Mouse (Mus musculus): Measurements from ENCODE around the gene Omp. TPM values are rescaled to one million over a fixed set of nuclear protein-coding genes. Genes with fewer than 3 reads are reported as not detected.

The Omp gene
- polyA plus RNA-seq, 1 experiment: not detected

- Histone ChIP-seq H3K4me3 (ENCODE audit: insufficient read depth, low read depth, low read length) (no peak overlapping the region), H3K4me1 (ENCODE audit: control insufficient read depth, insufficient read depth, low read length) (peaks cover 4% of the 10 kb centered on the region; the same call in 1 of the 2 replicates), H3K27ac (ENCODE audit: insufficient read depth, low read depth, low read length) (no peak overlapping the region)
- 65% methylated on average over 2 of the region's 2 CpGs for WGBS
- no peak for TF ChIP-seq POLR2A (IDR thresholded peaks at IDR 0.05; ENCODE audit: insufficient read depth, low read depth, low read length)
- no peak for TF ChIP-seq CTCF (IDR thresholded peaks at IDR 0.05; ENCODE audit: insufficient read depth, low read depth, low read length)
Measured at GRCm38 (mm10) chr7:98137995-98138394, 7.3 kb downstream of the Omp start.

GRCm38 (mm10) chr7:98137583-98137982, 7.7 kb downstream of the Omp start:
- H3K27ac ChIP-seq (ENCODE audit: insufficient read depth, low read depth, low read length): no peak overlapping the region
- no peak overlapping the region for H3K4me3 ChIP-seq (ENCODE audit: insufficient read depth, low read depth, low read length)
- WGBS: 38% methylated on average over 3 of the region's 3 CpGs
- no peak for TF ChIP-seq POLR2A (IDR thresholded peaks at IDR 0.05; ENCODE audit: insufficient read depth, low read depth, low read length)
- no peak for TF ChIP-seq CTCF (IDR thresholded peaks at IDR 0.05; ENCODE audit: insufficient read depth, low read depth, low read length)
- peaks cover 4% of the 10 kb centered on the region; the same call in 1 of the 2 replicates for H3K4me1 ChIP-seq (ENCODE audit: control insufficient read depth, insufficient read depth, low read length)

- Histone ChIP-seq H3K4me3 (ENCODE audit: insufficient read depth, low read depth, low read length) (no peak overlapping the region), H3K27ac (ENCODE audit: insufficient read depth, low read depth, low read length) (no peak overlapping the region), H3K4me1 (ENCODE audit: control insufficient read depth, insufficient read depth, low read length) (no peaks in the 10 kb centered on the region)
- no peak for TF ChIP-seq POLR2A (IDR thresholded peaks at IDR 0.05; ENCODE audit: insufficient read depth, low read depth, low read length)
- TF ChIP-seq CTCF (IDR thresholded peaks at IDR 0.05; ENCODE audit: insufficient read depth, low read depth, low read length): no peak
- 93% methylated on average over 8 of the region's 8 CpGs for WGBS
Measured at GRCm38 (mm10) chr7:98131751-98132150, 13.6 kb downstream of the Omp start.

GRCm38 (mm10) chr7:98125473-98125872, 19.8 kb downstream of the Omp start:
- 45% methylated on average over 5 of the region's 5 CpGs for WGBS
- H3K4me1 ChIP-seq (ENCODE audit: control insufficient read depth, insufficient read depth, low read length): peaks cover 1% of the 10 kb centered on the region; the same call in 1 of the 2 replicates
- TF ChIP-seq POLR2A (IDR thresholded peaks at IDR 0.05; ENCODE audit: insufficient read depth, low read depth, low read length) (no peak), CTCF (IDR thresholded peaks at IDR 0.05; ENCODE audit: insufficient read depth, low read depth, low read length) (no peak)
- H3K4me3 ChIP-seq (ENCODE audit: insufficient read depth, low read depth, low read length): no peak overlapping the region
- no peak overlapping the region for H3K27ac ChIP-seq (ENCODE audit: insufficient read depth, low read depth, low read length)

GRCm38 (mm10) chr7:98124701-98125100, 20.6 kb downstream of the Omp start:
- 77% methylated on average over 5 of the region's 5 CpGs for WGBS

GRCm38 (mm10) chr7:98121673-98122072, 23.6 kb downstream of the Omp start:
- Histone ChIP-seq H3K4me1 (ENCODE audit: control insufficient read depth, insufficient read depth, low read length) (peaks cover 3% of the 10 kb centered on the region; the same call in 1 of the 2 replicates), H3K4me3 (ENCODE audit: insufficient read depth, low read depth, low read length) (no peak overlapping the region), H3K27ac (ENCODE audit: insufficient read depth, low read depth, low read length) (no peak overlapping the region)
- TF ChIP-seq POLR2A (IDR thresholded peaks at IDR 0.05; ENCODE audit: insufficient read depth, low read depth, low read length) (no peak), CTCF (IDR thresholded peaks at IDR 0.05; ENCODE audit: insufficient read depth, low read depth, low read length) (no peak)
- WGBS: 65% methylated on average over 8 of the region's 8 CpGs

More at GRCm38 (mm10) chr7:98124701-98125100, 20.6 kb downstream of the Omp start:
- no peak for TF ChIP-seq POLR2A (IDR thresholded peaks at IDR 0.05; ENCODE audit: insufficient read depth, low read depth, low read length)
- no peak for TF ChIP-seq CTCF (IDR thresholded peaks at IDR 0.05; ENCODE audit: insufficient read depth, low read depth, low read length)
- H3K4me3 ChIP-seq (ENCODE audit: insufficient read depth, low read depth, low read length): no peak overlapping the region
- H3K27ac ChIP-seq (ENCODE audit: insufficient read depth, low read depth, low read length): no peak overlapping the region
- peaks cover 3% of the 10 kb centered on the region; the same call in 1 of the 2 replicates for H3K4me1 ChIP-seq (ENCODE audit: control insufficient read depth, insufficient read depth, low read length)

- no peak overlapping the region for H3K27ac ChIP-seq (ENCODE audit: insufficient read depth, low read depth, low read length)
- WGBS: 84% methylated on average over 3 of the region's 3 CpGs
- H3K4me3 ChIP-seq (ENCODE audit: insufficient read depth, low read depth, low read length): no peak overlapping the region
- TF ChIP-seq CTCF (IDR thresholded peaks at IDR 0.05; ENCODE audit: insufficient read depth, low read depth, low read length) (no peak), POLR2A (IDR thresholded peaks at IDR 0.05; ENCODE audit: insufficient read depth, low read depth, low read length) (no peak)
- peaks cover 3% of the 10 kb centered on the region; the same call in 1 of the 2 replicates for H3K4me1 ChIP-seq (ENCODE audit: control insufficient read depth, insufficient read depth, low read length)
Measured at GRCm38 (mm10) chr7:98121241-98121640, 24.1 kb downstream of the Omp start.

- H3K27ac ChIP-seq (ENCODE audit: insufficient read depth, low read depth, low read length): no peak overlapping the region
- H3K4me1 ChIP-seq (ENCODE audit: control insufficient read depth, insufficient read depth, low read length): peaks cover 3% of the 10 kb centered on the region; the same call in 1 of the 2 replicates
- TF ChIP-seq CTCF (IDR thresholded peaks at IDR 0.05; ENCODE audit: insufficient read depth, low read depth, low read length) (0 out of 2 replicates have a peak, but pooled peaks have one; percentile 38), POLR2A (IDR thresholded peaks at IDR 0.05; ENCODE audit: insufficient read depth, low read depth, low read length) (no peak)
- WGBS: 6% methylated on average over 7 of the region's 7 CpGs
- no peak overlapping the region; the same call in 1 of the 2 replicates for H3K4me3 ChIP-seq (ENCODE audit: insufficient read depth, low read depth, low read length)
Measured at GRCm38 (mm10) chr7:98120325-98120724, 25.0 kb downstream of the Omp start.

- Histone ChIP-seq H3K4me3 (ENCODE audit: insufficient read depth, low read depth, low read length) (no peak overlapping the region), H3K27ac (ENCODE audit: insufficient read depth, low read depth, low read length) (no peak overlapping the region), H3K4me1 (ENCODE audit: control insufficient read depth, insufficient read depth, low read length) (peaks cover 3% of the 10 kb centered on the region; the same call in 1 of the 2 replicates)
- 80% methylated on average over 2 of the region's 2 CpGs for WGBS
- TF ChIP-seq CTCF (IDR thresholded peaks at IDR 0.05; ENCODE audit: insufficient read depth, low read depth, low read length) (no peak), POLR2A (IDR thresholded peaks at IDR 0.05; ENCODE audit: insufficient read depth, low read depth, low read length) (no peak)
Measured at GRCm38 (mm10) chr7:98119961-98120232, 25.4 kb downstream of the Omp start.

Data from olfactory bulb, adult 2 months (tissue).